Mouse (Mus musculus) cerebellum, adult 2 months (tissue): ENCODE measurements around the gene Nrtn.

ENCODE experiments used
- CTCF ChIP-seq: fragments of 200-500 bp; IDR thresholded peaks from 2 replicates; pipeline ENCODE4 v1.5.1; 2011; ENCODE audit warnings: low read depth, mild to moderate bottlenecking, control low read depth, low read length, moderate library complexity, borderline replicate concordance; ENCODE audit not compliant: insufficient read depth
- POLR2A ChIP-seq: fragments of 200-500 bp; IDR thresholded peaks from 2 replicates; pipeline ENCODE4 v1.6.1; 2011; ENCODE audit warnings: low read length, control low read depth, borderline replicate concordance; ENCODE audit not compliant: insufficient read depth

DNA sequence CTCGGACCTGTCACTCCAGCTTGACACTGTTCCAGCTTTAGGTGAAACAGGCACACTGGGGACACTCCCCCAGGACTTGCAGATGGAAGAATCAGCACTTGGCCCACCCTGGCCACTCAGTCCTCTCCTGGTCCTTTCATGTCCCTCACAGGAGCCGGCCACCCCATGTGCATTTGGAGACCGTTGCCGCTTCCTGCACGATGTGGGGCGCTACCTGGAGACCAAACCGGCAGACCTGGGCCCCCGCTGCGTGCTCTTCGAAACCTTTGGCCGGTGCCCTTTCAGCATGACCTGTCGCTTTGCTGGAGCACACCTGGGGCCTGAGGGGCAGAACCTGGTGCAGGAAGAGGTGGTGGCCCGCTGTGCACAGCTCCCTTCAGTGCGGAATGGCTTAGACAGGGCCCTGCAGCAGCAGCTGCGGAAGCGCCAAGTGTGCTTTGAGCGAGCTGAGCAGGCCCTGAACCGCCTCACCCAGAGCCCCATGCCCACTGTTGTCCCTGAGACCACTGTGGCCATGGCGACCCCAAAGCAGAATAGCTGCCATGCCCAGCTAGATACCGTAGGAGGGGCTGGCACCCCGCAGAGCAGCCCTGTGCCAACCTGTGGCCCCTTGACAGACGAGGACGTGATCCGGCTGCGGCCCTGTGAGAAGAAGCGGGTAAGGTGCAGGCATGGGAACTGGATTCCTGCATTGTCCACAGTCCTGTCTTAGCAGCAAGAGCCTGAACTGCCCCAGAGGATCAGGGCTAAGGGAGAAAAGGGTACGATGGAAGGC is 9.5 kb upstream of the Nrtn start:
- TF ChIP-seq CTCF, result no peak
- TF ChIP-seq POLR2A, result no peak
